Mouse (Mus musculus) c-Kit-positive CD71-negative TER-119-negative erythroid progenitor cells, embryonic 14.5 days (primary cell): Measurements from ENCODE around the gene Iqcm.
"Not testable (repeated sequence)": the region's sequence is repeated elsewhere in the genome, so short reads cannot be mapped to it uniquely, and the experiment has no call there.

Experiments
- DNase-seq: peaks from one replicate; pipeline ENCODE4 v3.0.0-alpha.2; 2013; ENCODE audit warnings: low read depth

Iqcm gene

GRCm38 (mm10) chr8:75448394-75448793 is at the start of gene Iqcm:
Iqcm (plus strand) TSS chr8:75448694.
- no peak for DNase-seq

GRCm38 (mm10) chr8:75406489-75406888 is 42.0 kb upstream of the Iqcm start, which contains the start of gene Gm10358:
Gm10358 (minus strand) TSS chr8:75406589.
- DNase-seq: no peak

GRCm38 (mm10) chr8:75415696-75416095 is 32.8 kb upstream of the Iqcm start:
- not testable (repeated sequence) for DNase-seq

GRCm38 (mm10) chr8:75476756-75477155 is 28.3 kb downstream of the Iqcm start:
- DNase-seq: no peak

GRCm38 (mm10) chr8:75489035-75489678 is 40.7 kb downstream of the Iqcm start:
- DNase-seq: no peak

GRCm38 (mm10) chr8:75509299-75509698 is 60.8 kb downstream of the Iqcm start:
- no peak for DNase-seq

- DNase-seq: no peak
Observed at GRCm38 (mm10) chr8:75513786-75514185, 65.3 kb downstream of the Iqcm start.

- no peak for DNase-seq
Observed at GRCm38 (mm10) chr8:75549284-75549683, 100.8 kb downstream of the Iqcm start.

- DNase-seq: no peak
Observed at GRCm38 (mm10) chr8:75596281-75596680, 147.8 kb downstream of the Iqcm start.

- DNase-seq: no peak
Observed at GRCm38 (mm10) chr8:75642958-75643357, 194.5 kb downstream of the Iqcm start.

GRCm38 (mm10) chr8:75659287-75659686 is 210.8 kb downstream of the Iqcm start:
- no peak for DNase-seq

GRCm38 (mm10) chr8:75746561-75746960 is 298.1 kb downstream of the Iqcm start:
- DNase-seq: no peak

- DNase-seq: no peak
Observed at GRCm38 (mm10) chr8:75755596-75755995, 307.1 kb downstream of the Iqcm start.

GRCm38 (mm10) chr8:75828468-75829132 is 380.1 kb downstream of the Iqcm start:
- no peak for DNase-seq

- no peak for DNase-seq
Observed at GRCm38 (mm10) chr8:75835245-75835644, 386.8 kb downstream of the Iqcm start.

GRCm38 (mm10) chr8:75917603-75918344 is 469.3 kb downstream of the Iqcm start:
- no peak for DNase-seq

- no peak for DNase-seq
Observed at GRCm38 (mm10) chr8:75949166-75949565, 500.7 kb downstream of the Iqcm start.

GRCm38 (mm10) chr8:75956016-75956415 is 507.5 kb downstream of the Iqcm start:
- DNase-seq: no peak

GRCm38 (mm10) chr8:76018501-76018900 is 570.0 kb downstream of the Iqcm start:
- no peak for DNase-seq
